Mouse (Mus musculus) ES-Bruce4 (cell line): ENCODE measurements around the gene Efr3b. TPM values are rescaled to one million over a fixed set of nuclear protein-coding genes. Genes with fewer than 3 reads are reported as not detected.
A peak's percentile ranks its signal among the peaks of the same experiment; 100 is the strongest.

Experiments used
- H3K27ac ChIP-seq: 2 replicates; pipeline ENCODE4 v1.5.1; 2012; ENCODE audit warnings: low read length, inconsistent platforms; ENCODE audit not compliant: insufficient read depth
- H3K27me3 ChIP-seq: 2 replicates; pipeline ENCODE4 v1.6.1; 2012; ENCODE audit warnings: mild to moderate bottlenecking, low read length, inconsistent platforms; ENCODE audit not compliant: control insufficient read depth, poor library complexity, insufficient read depth, severe bottlenecking
- H3K36me3 ChIP-seq: 2 replicates; pipeline ENCODE4 v1.6.1; 2012; ENCODE audit warnings: inconsistent platforms, mild to moderate bottlenecking, low read length, moderate library complexity; ENCODE audit not compliant: control insufficient read depth, poor library complexity, insufficient read depth, severe bottlenecking
- H3K4me1 ChIP-seq: one replicate; pipeline ENCODE4 v1.8.1; 2011; ENCODE audit warnings: low read length; ENCODE audit not compliant: control insufficient read depth, insufficient read depth
- H3K4me3 ChIP-seq: 2 replicates; pipeline ENCODE4 v1.5.1; 2011; ENCODE audit warnings: low read depth, mild to moderate bottlenecking, low read length
- H3K9ac ChIP-seq: 2 replicates; pipeline ENCODE4 v1.6.1; 2012; ENCODE audit warnings: low read depth, mild to moderate bottlenecking, inconsistent platforms; ENCODE audit not compliant: poor library complexity, severe bottlenecking
- H3K9me3 ChIP-seq: replicated peaks from 2 replicates; pipeline ENCODE4 v1.6.1; 2012; ENCODE audit warnings: mild to moderate bottlenecking, low read length, inconsistent platforms; ENCODE audit not compliant: control insufficient read depth, poor library complexity, insufficient read depth, severe bottlenecking
- CTCF ChIP-seq: IDR thresholded peaks from one replicate; pipeline ENCODE4 v1.8.1; 2011; ENCODE audit warnings: low read depth, low read length
- EP300 ChIP-seq: IDR thresholded peaks from 2 replicates; pipeline ENCODE4 v1.6.1; 2011; ENCODE audit warnings: low read depth, low read length; ENCODE audit not compliant: insufficient read depth
- POLR2A ChIP-seq: IDR thresholded peaks from one replicate; pipeline ENCODE4 v1.8.1; 2011; ENCODE audit warnings: low read length; ENCODE audit not compliant: insufficient read depth
- polyA plus RNA-seq: library from polyadenylated mRNA; stranded (reverse); fragments of >200 nt; gene quantifications from 2 replicates; pipeline ENCODE4 v1.2.4, GENCODE M21; 2011; ENCODE audit warnings: low read depth; ENCODE audit not compliant: missing spikeins, insufficient read depth, insufficient read length

Efr3b gene
- 3.7 and 4.1 TPM in 2 replicates for polyA plus RNA-seq

- no peaks in the 10 kb centered on the region for H3K4me1 ChIP-seq
- H3K4me3 ChIP-seq: peak within 1 kb of the TSS; percentile 81
- H3K9me3 ChIP-seq: no peaks in the 10 kb centered on the region
- H3K27me3 ChIP-seq: no peaks in the 10 kb centered on the region; the same call in 1 of the 2 replicates
- no peak for TF ChIP-seq POLR2A
- TF ChIP-seq EP300: no peak
- no peak for TF ChIP-seq CTCF
- peak within 1 kb of the TSS; percentile 26 for H3K9ac ChIP-seq
- H3K36me3 ChIP-seq: no peaks in the 10 kb centered on the region
- no peak within 1 kb of the TSS for H3K27ac ChIP-seq
These were observed at the start of gene Efr3b for GRCm38 (mm10) chr12:4038061-4039041. Gene Efr3b, minus strand, starts transcription at chr12:4038915.

- TF ChIP-seq CTCF (no peak), POLR2A (no peak), EP300 (no peak)
- H3K4me3 ChIP-seq: no peak overlapping the region
These were observed 44.7 kb upstream of the Efr3b start for GRCm38 (mm10) chr12:4083441-4083840.

GRCm38 (mm10) chr12:4082132-4083001 is 43.7 kb upstream of the Efr3b start, which contains the start of gene Dnajc27:
Gene Dnajc27, plus strand, starts transcription at chr12:4082583.
- Histone ChIP-seq H3K4me1 (no peaks in the 10 kb centered on the region), H3K9me3 (no peaks in the 10 kb centered on the region), H3K4me3 (peak within 1 kb of the TSS; percentile 83), H3K9ac (peak within 1 kb of the TSS; percentile 62), H3K27me3 (no peaks in the 10 kb centered on the region), H3K36me3 (peaks cover 10% of the 10 kb centered on the region), H3K27ac (peak within 1 kb of the TSS; percentile 59; the same call in 1 of the 2 replicates)
- TF ChIP-seq CTCF (no peak), POLR2A (peak; percentile 26)

More at GRCm38 (mm10) chr12:4083441-4083840, 44.7 kb upstream of the Efr3b start:
- no peaks in the 10 kb centered on the region for H3K27me3 ChIP-seq
- peaks cover 12% of the 10 kb centered on the region for H3K36me3 ChIP-seq
- peak overlapping the region; percentile 62 for H3K9ac ChIP-seq
- H3K4me1 ChIP-seq: no peaks in the 10 kb centered on the region
- no peaks in the 10 kb centered on the region for H3K9me3 ChIP-seq
- H3K27ac ChIP-seq: no peak overlapping the region

- H3K9me3 ChIP-seq: no peaks in the 10 kb centered on the region
- H3K27me3 ChIP-seq: no peaks in the 10 kb centered on the region
- H3K4me1 ChIP-seq: no peaks in the 10 kb centered on the region
- H3K27ac ChIP-seq: no peak overlapping the region
- no peaks in the 10 kb centered on the region; the same call in 1 of the 2 replicates for H3K36me3 ChIP-seq
- H3K9ac ChIP-seq: no peak overlapping the region
- H3K4me3 ChIP-seq: no peak overlapping the region
- TF ChIP-seq POLR2A (no peak), CTCF (peak; percentile 18)
These were observed 41.6 kb upstream of the Efr3b start for GRCm38 (mm10) chr12:4080311-4080710.

- no peak overlapping the region for H3K27ac ChIP-seq
- TF ChIP-seq EP300 (no peak), POLR2A (no peak), CTCF (no peak)
- H3K4me3 ChIP-seq: no peak overlapping the region
- no peaks in the 10 kb centered on the region for H3K9me3 ChIP-seq
- H3K27me3 ChIP-seq: no peaks in the 10 kb centered on the region
- H3K36me3 ChIP-seq: no peaks in the 10 kb centered on the region
- no peaks in the 10 kb centered on the region for H3K4me1 ChIP-seq
- no peak overlapping the region for H3K9ac ChIP-seq
These were observed 39.4 kb upstream of the Efr3b start for GRCm38 (mm10) chr12:4078069-4078468.
